Mouse (Mus musculus) forebrain, embryonic 11.5 days (tissue): ENCODE data around the gene Ankrd13c. TPM values are rescaled to one million over a fixed set of nuclear protein-coding genes. Genes with fewer than 3 reads are reported as not detected.

Experiments used
- ATAC-seq: fragments of 200-750 bp; cut with Nextera tagmentation; replicated peaks from 2 replicates; pipeline ENCODE4 v1.8.0; 2017; ENCODE audit warnings: moderate TSS enrichment; ENCODE audit not compliant: low FRiP score
- DNase-seq: peaks from one replicate; pipeline ENCODE4 v3.0.0-alpha.2; 2017; ENCODE audit warnings: low spot score
- H3K27ac ChIP-seq: fragments of 300-500 bp; sonication (generic); 2 replicates; pipeline ENCODE4 v1.5.1; 2014; ENCODE audit warnings: low read depth, low read length
- H3K27me3 ChIP-seq: fragments of 300-500 bp; sonication (generic); 2 replicates; pipeline ENCODE4 v1.6.1; 2014; ENCODE audit warnings: mild to moderate bottlenecking, low read length, mixed read lengths; ENCODE audit not compliant: control insufficient read depth, insufficient read depth
- H3K36me3 ChIP-seq: fragments of 300-500 bp; sonication (generic); 2 replicates; pipeline ENCODE4 v1.6.1; 2014; ENCODE audit warnings: mild to moderate bottlenecking, low read length, moderate library complexity, mixed read lengths; ENCODE audit not compliant: control insufficient read depth, insufficient read depth
- H3K4me1 ChIP-seq: fragments of 300-500 bp; sonication (generic); replicated peaks from 2 replicates; pipeline ENCODE4 v1.6.1; 2014; ENCODE audit warnings: low read length, mixed read lengths; ENCODE audit not compliant: control insufficient read depth, insufficient read depth
- H3K4me2 ChIP-seq: fragments of 300-500 bp; sonication (generic); 2 replicates; pipeline ENCODE4 v1.6.1; 2014; ENCODE audit warnings: low read depth, mild to moderate bottlenecking, low read length, moderate library complexity, mixed read lengths; ENCODE audit not compliant: severe bottlenecking
- H3K4me3 ChIP-seq: fragments of 300-500 bp; sonication (generic); 2 replicates; pipeline ENCODE4 v1.5.1; 2014; ENCODE audit warnings: low read depth, low read length
- H3K9ac ChIP-seq: fragments of 300-500 bp; sonication (generic); 2 replicates; pipeline ENCODE4 v1.6.1; 2014; ENCODE audit warnings: low read length
- H3K9me3 ChIP-seq: fragments of 300-500 bp; sonication (generic); 2 replicates; pipeline ENCODE4 v1.6.1; 2016; ENCODE audit warnings: low read length, mixed read lengths; ENCODE audit not compliant: control insufficient read depth
- WGBS: fragments of 180-500 bp; shearing (Covaris S2); extraction: QIAGEN DNeasy Blood & Tissue Kit; methylation state at CpG from one replicate; pipeline ENCODE4 v1.1.7; 2014; 5-methylcytosine and 5-hydroxymethylcytosine counted together
- polyA plus RNA-seq: library from polyadenylated mRNA; unstranded; fragments of >200 nt; fragmentation: Nextera tagmentation; extraction: Ambion mirVana; gene quantifications from 2 replicates; pipeline ENCODE4 v1.2.1, GENCODE M21; 2014

Gene Ankrd13c
- polyA plus RNA-seq, 1 experiment from 2014 or later = 28.5 TPM

DNA sequence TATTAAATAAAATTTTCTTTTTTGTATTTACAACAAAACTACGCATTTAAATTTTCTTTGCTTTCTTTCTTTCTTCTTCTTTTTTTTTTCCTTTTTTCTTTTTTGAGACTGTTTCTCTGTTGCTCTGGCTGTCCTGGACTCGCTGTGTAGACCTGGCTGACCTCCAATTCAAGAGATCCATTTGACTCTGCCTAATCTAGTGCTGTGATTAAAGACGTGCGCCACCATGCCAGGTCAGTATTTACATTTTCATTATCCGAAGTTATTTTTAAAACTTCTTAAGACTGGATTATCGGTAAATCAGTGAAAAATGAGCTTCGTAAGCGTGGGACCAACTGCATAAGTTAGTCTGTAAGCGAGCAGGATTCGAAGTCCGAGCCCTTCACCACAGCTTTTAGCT lies 88.8 kb downstream of the Ankrd13c start:
- 3% methylated on average over 11 of the region's 11 CpGs for WGBS
- Histone ChIP-seq H3K27ac (peak overlapping the region; percentile 70; the same call in 1 of the 2 replicates), H3K4me2 (peak overlapping the region; percentile 71), H3K27me3 (no peaks in the 10 kb centered on the region), H3K4me3 (peak overlapping the region; percentile 83), H3K9ac (peak overlapping the region; percentile 86), H3K36me3 (no peaks in the 10 kb centered on the region), H3K9me3 (no peaks in the 10 kb centered on the region), H3K4me1 (0 out of 2 replicates have a peak, but pooled peaks cover 5% of the 10 kb centered on the region)
- DNase-seq = no peak
- no peak for ATAC-seq

DNA sequence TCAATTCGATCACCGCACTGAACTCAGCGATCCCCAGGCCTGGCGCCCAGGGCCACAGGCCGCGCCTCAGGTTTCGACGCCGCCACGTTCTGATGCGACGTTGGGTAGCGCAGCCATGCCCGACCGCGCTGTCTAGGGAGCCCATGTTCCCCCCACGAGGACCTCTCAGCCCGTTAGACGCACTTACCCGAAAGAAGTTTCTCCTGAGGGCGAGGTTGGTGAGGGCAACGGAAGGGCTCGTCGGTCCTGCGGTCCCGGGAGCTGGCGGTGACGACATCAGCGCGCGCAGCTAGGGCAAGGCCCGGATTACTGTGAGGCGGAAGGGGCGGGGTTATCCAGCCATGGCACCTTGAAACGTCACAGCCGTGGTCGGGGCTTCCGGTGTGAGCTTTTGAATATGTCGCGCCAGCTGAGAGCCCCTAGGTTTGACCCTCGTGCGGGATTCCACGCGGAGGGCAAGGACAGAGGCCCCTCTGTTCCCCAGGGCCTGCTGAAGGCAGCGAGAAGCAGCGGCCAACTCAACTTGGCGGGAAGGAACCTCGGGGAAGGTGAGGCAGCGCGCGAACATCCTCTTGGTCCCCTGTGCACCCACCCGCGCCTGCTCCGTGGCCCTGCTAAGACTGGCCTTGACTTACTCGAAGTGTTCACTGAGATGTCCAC lies 89.4 kb downstream of the Ankrd13c start, which contains the start of the genes Srsf11 and Lrrc40:
Srsf11 (minus strand) TSS at position 311 of the 660 bp plus-strand sequence.
Lrrc40 (plus strand) TSS at position 334 of the 660 bp plus-strand sequence.
- peak; percentile 96 for DNase-seq
- H3K9ac ChIP-seq = peak within 1 kb of the TSS; percentile 86
- peak within 1 kb of the TSS; percentile 83 for H3K4me3 ChIP-seq
- WGBS = under 1% methylated on average over 55 of the region's 55 CpGs
- H3K9me3 ChIP-seq = no peaks in the 10 kb centered on the region
- H3K4me2 ChIP-seq = peak within 1 kb of the TSS; percentile 71
- no peaks in the 10 kb centered on the region for H3K36me3 ChIP-seq
- peak; percentile 95 for ATAC-seq
- 0 out of 2 replicates have a peak, but pooled peaks cover 5% of the 10 kb centered on the region for H3K4me1 ChIP-seq
- no peaks in the 10 kb centered on the region for H3K27me3 ChIP-seq
- peak within 1 kb of the TSS; percentile 70; the same call in 1 of the 2 replicates for H3K27ac ChIP-seq

GRCm38 (mm10) chr3:158038106-158038505 lies 91.1 kb downstream of the Ankrd13c start:
- Histone ChIP-seq H3K4me3 (no peak overlapping the region), H3K4me2 (no peak overlapping the region), H3K9ac (no peak overlapping the region), H3K4me1 (0 out of 2 replicates have a peak, but pooled peaks cover 5% of the 10 kb centered on the region), H3K27ac (no peak overlapping the region), H3K36me3 (no peaks in the 10 kb centered on the region), H3K9me3 (no peaks in the 10 kb centered on the region), H3K27me3 (no peaks in the 10 kb centered on the region)
- ATAC-seq (no peak), DNase-seq (no peak)
- 75% methylated on average over 3 of the region's 3 CpGs for WGBS

- Histone ChIP-seq H3K4me2 (no peak overlapping the region), H3K36me3 (no peaks in the 10 kb centered on the region), H3K4me3 (no peak overlapping the region), H3K27me3 (no peaks in the 10 kb centered on the region), H3K27ac (no peak overlapping the region), H3K9me3 (no peaks in the 10 kb centered on the region), H3K9ac (no peak overlapping the region), H3K4me1 (no peaks in the 10 kb centered on the region)
- ATAC-seq = no peak
- no peak for DNase-seq
- 82% methylated on average over 2 of the region's 2 CpGs for WGBS
These were observed 93.7 kb downstream of the Ankrd13c start for GRCm38 (mm10) chr3:158040755-158041154.

- ATAC-seq (no peak), DNase-seq (no peak)
- Histone ChIP-seq H3K36me3 (no peaks in the 10 kb centered on the region), H3K27ac (no peak overlapping the region), H3K4me1 (no peaks in the 10 kb centered on the region), H3K4me2 (no peak overlapping the region), H3K27me3 (no peaks in the 10 kb centered on the region), H3K9ac (no peak overlapping the region), H3K9me3 (no peaks in the 10 kb centered on the region), H3K4me3 (no peak overlapping the region)
- 89% methylated on average over 2 of the region's 2 CpGs for WGBS
These were observed 102.5 kb downstream of the Ankrd13c start for GRCm38 (mm10) chr3:158049508-158049907.

Other genes with a start within 250 kb of the Ankrd13c start
- 14.7 and 15.1 TPM in 2 replicates for gene Cth, start 22.2 kb upstream of the Ankrd13c start, polyA plus RNA-seq
- gene Srsf11, start 89.4 kb downstream of the Ankrd13c start, polyA plus RNA-seq = 337 and 367 TPM in 2 replicates
- gene Lrrc40, start 89.4 kb downstream of the Ankrd13c start, polyA plus RNA-seq = 89.1 and 105 TPM in 2 replicates